Mouse (Mus musculus) embryonic facial prominence, embryonic 12.5 days (tissue): ENCODE results near the gene Upp2. TPM values are rescaled to one million over a fixed set of nuclear protein-coding genes. Genes with fewer than 3 reads are reported as not detected.

ENCODE experiments used
- ATAC-seq: fragments of 200-750 bp; cut with Nextera tagmentation; 2 replicates; pipeline ENCODE4 v1.8.0; 2017; ENCODE audit not compliant: insufficient number of reproducible peaks, insufficient read depth, low FRiP score, low TSS enrichment
- H3K27ac ChIP-seq: fragments of 300-500 bp; sonication (generic); 2 replicates; pipeline ENCODE4 v1.5.1; 2016; ENCODE audit warnings: mild to moderate bottlenecking
- H3K27me3 ChIP-seq: fragments of 300-500 bp; sonication (generic); 2 replicates; pipeline ENCODE4 v1.6.1; 2016; ENCODE audit warnings: mild to moderate bottlenecking, moderate library complexity
- H3K36me3 ChIP-seq: fragments of 300-500 bp; sonication (generic); 2 replicates; pipeline ENCODE4 v1.6.1; 2016; ENCODE audit warnings: mild to moderate bottlenecking
- H3K4me1 ChIP-seq: fragments of 300-500 bp; sonication (generic); 2 replicates; pipeline ENCODE4 v1.6.1; 2016
- H3K4me2 ChIP-seq: fragments of 300-500 bp; sonication (generic); replicated peaks from 2 replicates; pipeline ENCODE4 v1.6.1; 2016; ENCODE audit warnings: mild to moderate bottlenecking, moderate library complexity
- H3K4me3 ChIP-seq: fragments of 300-500 bp; sonication (generic); 2 replicates; pipeline ENCODE4 v1.5.1; 2016; ENCODE audit warnings: mild to moderate bottlenecking
- H3K9ac ChIP-seq: fragments of 300-500 bp; sonication (generic); 2 replicates; pipeline ENCODE4 v1.6.1; 2016; ENCODE audit warnings: mild to moderate bottlenecking, moderate library complexity
- H3K9me3 ChIP-seq: fragments of 300-500 bp; sonication (generic); 2 replicates; pipeline ENCODE4 v1.6.1; 2016; ENCODE audit warnings: mild to moderate bottlenecking, moderate library complexity
- WGBS: fragments of 180-500 bp; shearing (Covaris S2); methylation state at CpG from one replicate; pipeline ENCODE4 v1.1.7; 2016; 5-methylcytosine and 5-hydroxymethylcytosine counted together
- polyA plus RNA-seq: library from polyadenylated mRNA; unstranded; fragments of >200 nt; fragmentation: Nextera tagmentation; extraction: Ambion mirVana; gene quantifications from 2 replicates; pipeline ENCODE4 v1.2.1, GENCODE M21; 2016

Gene Upp2
- polyA plus RNA-seq, 1 experiment from 2014 or later: 10.8 TPM

GRCm38 (mm10) chr2:58533521-58534001 lies 33.5 kb upstream of the Upp2 start:
- WGBS: 14% methylated on average over 7 of the region's 7 CpGs
- Histone ChIP-seq H3K27me3 (no peaks in the 10 kb centered on the region), H3K9me3 (no peaks in the 10 kb centered on the region), H3K4me3 (no peak overlapping the region), H3K4me1 (peaks cover 44% of the 10 kb centered on the region), H3K9ac (no peak overlapping the region), H3K4me2 (peak overlapping the region; percentile 1; the same call in 1 of the 2 replicates), H3K27ac (peak overlapping the region; percentile 61), H3K36me3 (0 out of 2 replicates have a peak, but pooled peaks cover 3% of the 10 kb centered on the region)
- ATAC-seq: peak; percentile 73; the same call in 1 of the 2 replicates

DNA sequence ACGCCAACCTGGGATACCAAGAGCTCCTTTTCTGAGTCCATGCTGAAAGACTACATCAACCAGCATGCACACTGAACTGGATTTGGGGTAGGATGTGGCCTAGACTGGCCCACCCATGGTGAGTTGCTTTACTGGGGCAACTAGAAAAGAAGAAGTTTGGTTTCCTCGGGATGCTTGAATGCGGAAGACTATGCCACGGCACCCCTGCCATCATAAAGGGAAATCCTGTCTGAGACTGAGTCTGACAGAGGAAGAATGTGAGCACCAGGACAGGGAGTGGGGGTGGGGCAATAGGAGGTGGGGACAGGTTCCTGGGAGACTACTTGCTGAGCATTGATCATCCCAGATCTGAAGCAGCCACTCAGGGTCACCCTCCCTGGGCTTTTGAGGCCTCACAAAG lies 32.7 kb upstream of the Upp2 start:
- Histone ChIP-seq H3K27me3 (no peaks in the 10 kb centered on the region), H3K4me3 (no peak overlapping the region), H3K4me2 (no peak overlapping the region), H3K36me3 (0 out of 2 replicates have a peak, but pooled peaks cover 3% of the 10 kb centered on the region), H3K4me1 (peaks cover 42% of the 10 kb centered on the region), H3K27ac (peak overlapping the region; percentile 61; the same call in 1 of the 2 replicates), H3K9me3 (no peaks in the 10 kb centered on the region), H3K9ac (no peak overlapping the region)
- no peak for ATAC-seq
- 78% methylated on average over 4 of the region's 4 CpGs for WGBS

- Histone ChIP-seq H3K36me3 (0 out of 2 replicates have a peak, but pooled peaks cover 3% of the 10 kb centered on the region), H3K9ac (no peak overlapping the region), H3K4me3 (no peak overlapping the region), H3K4me1 (peaks cover 36% of the 10 kb centered on the region), H3K9me3 (no peaks in the 10 kb centered on the region), H3K4me2 (no peak overlapping the region), H3K27ac (no peak overlapping the region), H3K27me3 (no peaks in the 10 kb centered on the region)
- ATAC-seq: no peak
- WGBS: 84% methylated on average over 8 of the region's 8 CpGs
Observed at GRCm38 (mm10) chr2:58535233-58535632, 31.9 kb upstream of the Upp2 start.

- no peak for ATAC-seq
- H3K27ac ChIP-seq: no peak overlapping the region
- H3K9me3 ChIP-seq: no peaks in the 10 kb centered on the region
- 0 out of 2 replicates have a peak, but pooled peaks cover 3% of the 10 kb centered on the region for H3K36me3 ChIP-seq
- H3K4me2 ChIP-seq: no peak overlapping the region
- H3K4me1 ChIP-seq: peaks cover 35% of the 10 kb centered on the region
- H3K27me3 ChIP-seq: no peaks in the 10 kb centered on the region
- 94% methylated on average over 3 of the region's 3 CpGs for WGBS
- no peak overlapping the region for H3K4me3 ChIP-seq
- H3K9ac ChIP-seq: no peak overlapping the region
Observed at GRCm38 (mm10) chr2:58536796-58537195, 30.3 kb upstream of the Upp2 start.

DNA sequence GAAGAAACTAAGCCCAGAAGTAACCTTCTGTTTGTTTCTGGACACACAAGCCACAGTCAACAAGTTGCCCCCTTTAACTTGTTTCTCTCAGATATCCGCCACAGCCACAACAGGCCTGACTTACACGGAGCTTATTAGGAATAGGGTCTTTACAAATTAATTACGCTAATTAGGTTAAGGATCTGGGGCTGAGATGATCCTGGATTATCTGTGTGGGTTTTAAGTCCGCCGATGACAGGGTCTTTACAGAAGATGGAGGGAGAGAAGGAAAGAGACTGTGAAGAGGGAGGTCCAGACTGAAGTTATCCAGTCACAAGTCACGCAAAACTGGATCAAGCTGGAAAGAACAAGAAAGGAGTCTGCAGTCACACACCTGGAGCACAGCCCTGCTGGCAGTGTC lies 28.9 kb upstream of the Upp2 start:
- Histone ChIP-seq H3K36me3 (0 out of 2 replicates have a peak, but pooled peaks cover 3% of the 10 kb centered on the region), H3K9ac (no peak overlapping the region), H3K9me3 (no peaks in the 10 kb centered on the region), H3K4me1 (peaks cover 32% of the 10 kb centered on the region), H3K27me3 (no peaks in the 10 kb centered on the region), H3K4me3 (no peak overlapping the region), H3K4me2 (no peak overlapping the region), H3K27ac (no peak overlapping the region)
- WGBS: 91% methylated on average over 6 of the region's 6 CpGs
- no peak for ATAC-seq

DNA sequence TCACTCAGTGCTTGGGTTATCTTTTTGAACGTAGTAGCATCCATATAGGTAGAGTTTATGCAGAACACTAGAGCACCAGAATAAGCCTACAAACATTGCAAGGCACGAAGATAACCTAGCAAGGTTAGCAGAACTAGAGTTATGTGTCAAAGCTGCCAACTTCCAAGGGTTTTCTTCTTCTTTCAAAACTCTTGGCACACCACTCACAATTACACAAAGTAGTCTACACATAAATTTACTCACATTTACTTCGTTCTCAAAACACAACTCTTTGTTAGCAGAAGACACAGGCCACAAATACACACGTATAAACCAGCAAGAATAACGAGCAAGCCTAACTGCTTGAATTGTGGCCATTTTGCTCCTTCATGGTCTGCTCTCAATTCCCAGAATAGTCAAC lies 23.8 kb upstream of the Upp2 start:
- Histone ChIP-seq H3K4me3 (no peak overlapping the region), H3K36me3 (no peaks in the 10 kb centered on the region), H3K27ac (no peak overlapping the region), H3K9me3 (no peaks in the 10 kb centered on the region), H3K9ac (no peak overlapping the region), H3K4me1 (peaks cover 15% of the 10 kb centered on the region), H3K4me2 (no peak overlapping the region), H3K27me3 (no peaks in the 10 kb centered on the region)
- no peak for ATAC-seq
- WGBS: 92% methylated on average over 5 of the region's 5 CpGs

DNA sequence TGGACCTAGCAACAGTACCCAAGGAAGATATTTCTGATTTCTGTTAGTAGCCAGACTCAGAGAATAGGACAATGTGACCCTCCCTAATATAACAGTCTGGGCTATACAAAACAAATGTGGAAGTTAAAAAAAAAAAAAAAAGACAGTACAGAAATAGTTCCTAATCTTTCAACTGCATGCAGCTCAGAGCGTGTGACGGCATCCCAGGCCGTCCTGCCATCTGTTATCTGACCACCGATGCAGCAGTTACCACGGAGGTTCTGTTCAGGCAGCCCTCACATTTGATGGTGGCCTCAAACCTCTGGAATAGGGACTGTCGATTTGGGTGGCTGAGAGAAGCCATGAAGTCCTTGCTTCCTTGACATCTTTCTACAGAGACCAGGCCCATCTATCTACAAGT lies 22.7 kb upstream of the Upp2 start:
- H3K4me1 ChIP-seq: peaks cover 15% of the 10 kb centered on the region; the same call in 1 of the 2 replicates
- no peak for ATAC-seq
- no peak overlapping the region for H3K9ac ChIP-seq
- no peak overlapping the region for H3K4me3 ChIP-seq
- no peaks in the 10 kb centered on the region for H3K27me3 ChIP-seq
- H3K27ac ChIP-seq: no peak overlapping the region
- 89% methylated on average over 6 of the region's 6 CpGs for WGBS
- H3K4me2 ChIP-seq: no peak overlapping the region
- H3K9me3 ChIP-seq: no peaks in the 10 kb centered on the region
- no peaks in the 10 kb centered on the region for H3K36me3 ChIP-seq

DNA sequence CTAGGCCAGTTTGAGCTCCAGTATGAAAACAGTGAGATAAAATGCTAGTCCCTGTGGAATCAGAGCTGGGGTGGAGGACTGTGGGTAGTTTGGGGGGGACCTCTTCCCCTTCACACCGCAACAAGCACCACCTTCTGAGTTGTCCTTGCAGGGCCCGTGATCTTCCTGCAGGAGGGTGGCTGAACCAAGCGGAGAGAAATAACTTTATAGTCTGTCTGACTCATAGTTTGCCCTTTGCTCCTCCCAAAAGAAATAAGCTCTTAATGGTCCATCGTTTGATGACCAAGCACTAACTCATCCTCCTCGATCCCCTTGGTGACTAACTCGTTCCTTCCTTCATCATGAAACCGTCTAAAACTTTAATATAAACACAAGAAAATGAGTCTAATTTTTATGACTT lies 20.8 kb upstream of the Upp2 start:
- no peak overlapping the region for H3K9ac ChIP-seq
- WGBS: 93% methylated on average over 7 of the region's 7 CpGs
- no peaks in the 10 kb centered on the region for H3K36me3 ChIP-seq
- H3K4me3 ChIP-seq: no peak overlapping the region
- peaks cover 21% of the 10 kb centered on the region for H3K4me1 ChIP-seq
- no peak overlapping the region for H3K27ac ChIP-seq
- H3K27me3 ChIP-seq: no peaks in the 10 kb centered on the region
- no peaks in the 10 kb centered on the region for H3K9me3 ChIP-seq
- no peak for ATAC-seq
- H3K4me2 ChIP-seq: no peak overlapping the region

GRCm38 (mm10) chr2:58548943-58549342 lies 18.2 kb upstream of the Upp2 start:
- ATAC-seq: no peak
- Histone ChIP-seq H3K27ac (no peak overlapping the region), H3K4me1 (peaks cover 33% of the 10 kb centered on the region), H3K4me3 (no peak overlapping the region), H3K36me3 (no peaks in the 10 kb centered on the region), H3K4me2 (no peak overlapping the region), H3K9ac (no peak overlapping the region), H3K9me3 (no peaks in the 10 kb centered on the region), H3K27me3 (no peaks in the 10 kb centered on the region)
- 70% methylated on average over 7 of the region's 7 CpGs for WGBS

- ATAC-seq: no peak
- peaks cover 38% of the 10 kb centered on the region for H3K4me1 ChIP-seq
- H3K36me3 ChIP-seq: no peaks in the 10 kb centered on the region
- no peaks in the 10 kb centered on the region for H3K9me3 ChIP-seq
- H3K4me3 ChIP-seq: no peak overlapping the region
- no peak overlapping the region for H3K4me2 ChIP-seq
- 47% methylated on average over 6 of the region's 6 CpGs for WGBS
- H3K27me3 ChIP-seq: no peaks in the 10 kb centered on the region
- H3K27ac ChIP-seq: no peak overlapping the region
- H3K9ac ChIP-seq: no peak overlapping the region
Observed at GRCm38 (mm10) chr2:58549960-58550359, 17.1 kb upstream of the Upp2 start.

DNA sequence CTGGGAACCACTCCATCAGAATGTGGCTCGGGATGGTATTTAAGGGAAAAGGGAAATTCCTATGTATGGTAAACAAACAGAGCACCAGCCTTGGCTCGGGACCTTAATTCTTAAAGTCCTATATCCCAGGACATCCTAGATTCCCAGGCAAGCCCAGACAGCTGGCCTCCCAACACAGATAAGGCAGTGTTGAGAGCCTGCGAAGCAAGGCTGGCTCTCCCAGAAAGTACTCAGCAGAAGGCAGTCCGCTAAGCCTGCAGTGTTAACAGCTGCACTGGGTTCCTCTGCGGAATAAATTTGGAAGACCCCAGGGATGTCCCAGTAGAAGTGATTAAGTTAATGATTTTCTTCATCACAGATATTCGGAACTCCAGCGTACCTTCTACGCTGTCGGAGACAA lies 16.6 kb upstream of the Upp2 start:
- Histone ChIP-seq H3K4me2 (no peak overlapping the region), H3K27ac (no peak overlapping the region), H3K27me3 (no peaks in the 10 kb centered on the region), H3K4me1 (peaks cover 38% of the 10 kb centered on the region), H3K9ac (no peak overlapping the region), H3K4me3 (no peak overlapping the region), H3K9me3 (no peaks in the 10 kb centered on the region), H3K36me3 (no peaks in the 10 kb centered on the region)
- no peak for ATAC-seq
- WGBS: 59% methylated on average over 9 of the region's 9 CpGs

DNA sequence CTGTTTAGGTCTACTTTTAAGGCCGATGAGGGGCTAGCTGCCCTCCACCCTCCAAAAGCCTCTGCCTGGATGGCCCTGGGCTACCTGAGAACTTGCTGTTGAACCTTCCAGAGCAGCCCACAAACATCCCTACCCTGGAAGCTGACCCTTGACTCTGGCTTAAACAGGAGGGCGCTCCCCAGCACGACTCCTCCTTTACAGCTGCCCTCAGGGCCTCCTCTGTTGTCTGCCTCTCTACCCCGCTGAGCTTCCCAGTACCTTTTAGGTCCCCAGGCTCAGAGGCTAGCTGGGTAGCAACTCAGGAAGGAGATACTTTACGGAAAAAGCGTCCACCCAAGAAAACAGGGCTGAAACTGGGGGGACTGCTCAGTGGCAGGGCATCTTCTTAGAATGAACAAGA lies 15.2 kb upstream of the Upp2 start:
- no peak overlapping the region for H3K27ac ChIP-seq
- WGBS: 15% methylated on average over 6 of the region's 6 CpGs
- H3K36me3 ChIP-seq: no peaks in the 10 kb centered on the region
- no peak overlapping the region for H3K4me2 ChIP-seq
- ATAC-seq: no peak
- H3K4me1 ChIP-seq: peaks cover 38% of the 10 kb centered on the region
- H3K4me3 ChIP-seq: no peak overlapping the region
- no peaks in the 10 kb centered on the region for H3K27me3 ChIP-seq
- H3K9ac ChIP-seq: no peak overlapping the region
- H3K9me3 ChIP-seq: no peaks in the 10 kb centered on the region

- ATAC-seq: no peak
- Histone ChIP-seq H3K27ac (no peak overlapping the region), H3K4me2 (no peak overlapping the region), H3K4me1 (peaks cover 38% of the 10 kb centered on the region), H3K9ac (no peak overlapping the region), H3K36me3 (no peaks in the 10 kb centered on the region), H3K9me3 (no peaks in the 10 kb centered on the region), H3K27me3 (no peaks in the 10 kb centered on the region), H3K4me3 (no peak overlapping the region)
- WGBS: 34% methylated on average over 3 of the region's 3 CpGs
Observed at GRCm38 (mm10) chr2:58552296-58552695, 14.8 kb upstream of the Upp2 start.
